Mouse (Mus musculus): ENCODE results near the gene Olfr508. TPM values are rescaled to one million over a fixed set of nuclear protein-coding genes. Genes with fewer than 3 reads are reported as not detected.
"Not testable (repeated sequence)": the region's sequence is repeated elsewhere in the genome, so short reads cannot be mapped to it uniquely, and the experiment has no call there.

Olfr508 gene
- not detected in 2 replicates for total RNA-seq (2012; rRNA removed)
- not detected for polyA plus RNA-seq (2012; ENCODE audit: insufficient read depth in 1 of 2, insufficient read length in 2 of 2, low read depth in 1 of 2, low replicate concordance in 2 of 2, missing spikeins in 1 of 2)

- H3K9me3 ChIP-seq (replicated peaks; ENCODE audit: insufficient read depth, low read length), result no peaks in the 10 kb centered on the region
- no peak within 1 kb of the TSS for H3K4me3 ChIP-seq (ENCODE audit: control insufficient read depth in 1 of 2, insufficient read depth in 1 of 2, low read depth in 2 of 2, low read length in 2 of 2)
- no peak for TF ChIP-seq MAX (IDR thresholded peaks at IDR 0.05; ENCODE audit: low read length)
- TF ChIP-seq GATA1 (IDR thresholded peaks at IDR 0.05; ENCODE audit: low read depth, low read length), result no peak
- TF ChIP-seq SIN3A (IDR thresholded peaks at IDR 0.05; ENCODE audit: low read length), result no peak
- no peak for TF ChIP-seq POLR2AphosphoS2 (IDR thresholded peaks at IDR 0.05; ENCODE audit: low read length)
- TF ChIP-seq NRF1 (IDR thresholded peaks at IDR 0.05; ENCODE audit: insufficient read depth, low read depth, low read length, poor library complexity, severe bottlenecking), result no peak
- no peak for TF ChIP-seq POLR2AphosphoS5 (IDR thresholded peaks at IDR 0.05; ENCODE audit: borderline replicate concordance, low read depth, low read length)
- TF ChIP-seq USF2 (IDR thresholded peaks at IDR 0.05; ENCODE audit: borderline replicate concordance in 1 of 2, insufficient read depth in 1 of 2, low read depth in 1 of 2, low read length in 2 of 2), result no peak
- H3K4me1 ChIP-seq (ENCODE audit: control insufficient read depth in 1 of 2, insufficient read depth in 2 of 2, low read length in 2 of 2), result no peaks in the 10 kb centered on the region
- H3K9ac ChIP-seq (ENCODE audit: control insufficient read depth, low read depth, low read length, poor library complexity, severe bottlenecking), result no peak within 1 kb of the TSS
- no peak within 1 kb of the TSS for H3K27ac ChIP-seq (ENCODE audit: control insufficient read depth, low read depth, low read length)
- no peak for DNase-seq (ENCODE audit: low read depth, low spot score)
- H3K79me2 ChIP-seq (ENCODE audit: control insufficient read depth, insufficient read depth, low read length, poor library complexity), result no peaks in the 10 kb centered on the region
- H3K27me3 ChIP-seq (ENCODE audit: control insufficient read depth in 1 of 2, insufficient read depth in 2 of 2, low read length in 2 of 2), result no peaks in the 10 kb centered on the region
- no peaks in the 10 kb centered on the region for H3K36me3 ChIP-seq (ENCODE audit: control insufficient read depth in 1 of 2, insufficient read depth in 2 of 2, low read length in 2 of 2)
Measured at GRCm38 (mm10) chr7:108629694-108630093, at the start of gene Olfr508. Gene Olfr508, plus strand, starts transcription at chr7:108629994.

- TF ChIP-seq CHD2 (IDR thresholded peaks at IDR 0.05; ENCODE audit: low read length), result no peak
- TF ChIP-seq TBP (IDR thresholded peaks at IDR 0.05; ENCODE audit: low read depth, low read length), result no peak
- no peak for TF ChIP-seq E2F4 (IDR thresholded peaks at IDR 0.05; ENCODE audit: borderline replicate concordance, low read depth, low read length)
- TF ChIP-seq POLR2AphosphoS2 (IDR thresholded peaks at IDR 0.05; ENCODE audit: low read length), result no peak
- no peak for TF ChIP-seq HCFC1 (IDR thresholded peaks at IDR 0.05; ENCODE audit: low read depth, low read length)
- TF ChIP-seq ZKSCAN1 (IDR thresholded peaks at IDR 0.05; ENCODE audit: low read depth, low read length), result no peak
- TF ChIP-seq MAZ (IDR thresholded peaks at IDR 0.05; ENCODE audit: low read depth, low read length), result no peak
- no peak for TF ChIP-seq SIN3A (IDR thresholded peaks at IDR 0.05; ENCODE audit: low read length)
- TF ChIP-seq NRF1 (IDR thresholded peaks at IDR 0.05; ENCODE audit: insufficient read depth, low read depth, low read length, poor library complexity, severe bottlenecking), result no peak
- no peak for TF ChIP-seq BHLHE40 (IDR thresholded peaks at IDR 0.05; ENCODE audit: borderline replicate concordance, low read depth, low read length)
- no peak for TF ChIP-seq MXI1 (IDR thresholded peaks at IDR 0.05; ENCODE audit: low read depth, low read length)
- no peak for TF ChIP-seq NELFE (IDR thresholded peaks at IDR 0.05; ENCODE audit: low read depth, low read length)
- Histone ChIP-seq H3K79me2 (ENCODE audit: control insufficient read depth, insufficient read depth, low read length, poor library complexity) (no peaks in the 10 kb centered on the region), H3K27ac (ENCODE audit: control insufficient read depth, low read depth, low read length) (no peak overlapping the region), H3K9me3 (replicated peaks; ENCODE audit: insufficient read depth, low read length) (no peaks in the 10 kb centered on the region), H3K9ac (ENCODE audit: control insufficient read depth, low read depth, low read length, poor library complexity, severe bottlenecking) (no peak overlapping the region), H3K27me3 (ENCODE audit: control insufficient read depth in 1 of 2, insufficient read depth in 2 of 2, low read length in 2 of 2) (no peaks in the 10 kb centered on the region), H3K36me3 (ENCODE audit: control insufficient read depth in 1 of 2, insufficient read depth in 2 of 2, low read length in 2 of 2) (no peaks in the 10 kb centered on the region), H3K4me1 (ENCODE audit: control insufficient read depth in 1 of 2, insufficient read depth in 2 of 2, low read length in 2 of 2) (no peaks in the 10 kb centered on the region), H3K4me3 (ENCODE audit: control insufficient read depth in 1 of 2, insufficient read depth in 1 of 2, low read depth in 2 of 2, low read length in 2 of 2) (no peak overlapping the region)
- no peak for DNase-seq (ENCODE audit: low read depth, low spot score)
Measured at GRCm38 (mm10) chr7:108589797-108590196, 40.0 kb upstream of the Olfr508 start.

DNA sequence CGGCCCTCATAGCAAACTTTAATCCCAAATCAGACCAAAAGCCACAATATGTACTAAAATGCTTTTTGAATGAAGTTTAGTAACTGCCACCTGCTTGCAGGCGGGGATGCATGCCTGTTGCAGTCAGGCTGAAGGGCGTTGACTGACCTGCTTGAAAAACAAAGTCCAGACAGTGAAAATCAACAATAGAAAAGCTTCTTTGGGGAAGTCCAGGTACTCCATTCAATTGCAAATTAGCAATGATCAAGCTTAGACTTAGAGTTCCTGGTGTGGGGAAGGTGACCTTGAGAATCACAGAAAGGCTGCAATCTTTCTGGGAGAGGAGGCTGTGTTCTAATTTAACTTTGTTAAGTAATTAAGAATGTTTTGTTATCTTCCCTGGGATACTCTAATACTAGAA lies 27.9 kb upstream of the Olfr508 start:
- not testable (repeated sequence) for H3K27ac ChIP-seq (ENCODE audit: control insufficient read depth, low read depth, low read length); H3K36me3 ChIP-seq (ENCODE audit: control insufficient read depth in 1 of 2, insufficient read depth in 2 of 2, low read length in 2 of 2); DNase-seq (ENCODE audit: low read depth, low spot score); H3K4me3 ChIP-seq (ENCODE audit: control insufficient read depth in 1 of 2, insufficient read depth in 1 of 2, low read depth in 2 of 2, low read length in 2 of 2); H3K9me3 ChIP-seq (replicated peaks; ENCODE audit: insufficient read depth, low read length); H3K9ac ChIP-seq (ENCODE audit: control insufficient read depth, low read depth, low read length, poor library complexity, severe bottlenecking); H3K79me2 ChIP-seq (ENCODE audit: control insufficient read depth, insufficient read depth, low read length, poor library complexity); H3K27me3 ChIP-seq (ENCODE audit: control insufficient read depth in 1 of 2, insufficient read depth in 2 of 2, low read length in 2 of 2); H3K4me1 ChIP-seq (ENCODE audit: control insufficient read depth in 1 of 2, insufficient read depth in 2 of 2, low read length in 2 of 2)
